Mouse (Mus musculus) hindbrain, postnatal 0 days (tissue): ENCODE results near the gene Asf1b. TPM values are rescaled to one million over a fixed set of nuclear protein-coding genes. Genes with fewer than 3 reads are reported as not detected.

Experiments used
- ATAC-seq: fragments of 200-750 bp; cut with Nextera tagmentation; 2 replicates; pipeline ENCODE4 v1.8.0; 2017; ENCODE audit warnings: mild to moderate bottlenecking, moderate TSS enrichment, moderate library complexity
- DNase-seq: peaks from one replicate; pipeline ENCODE4 v3.0.0-alpha.2; 2015; ENCODE audit warnings: low spot score
- H3K27ac ChIP-seq: fragments of 300-500 bp; sonication (generic); 2 replicates; pipeline ENCODE4 v1.5.1; 2014; ENCODE audit warnings: mild to moderate bottlenecking
- H3K27me3 ChIP-seq: fragments of 300-500 bp; sonication (generic); 2 replicates; pipeline ENCODE4 v1.6.1; 2014; ENCODE audit warnings: low read length, mixed read lengths; ENCODE audit not compliant: insufficient read depth
- H3K36me3 ChIP-seq: fragments of 300-500 bp; sonication (generic); 2 replicates; pipeline ENCODE4 v1.6.1; 2014; ENCODE audit warnings: low read length, mixed read lengths; ENCODE audit not compliant: insufficient read depth
- H3K4me1 ChIP-seq: fragments of 300-500 bp; sonication (generic); 2 replicates; pipeline ENCODE4 v1.6.1; 2014; ENCODE audit warnings: antibody characterized with exemption, low read length, mixed read lengths; ENCODE audit not compliant: insufficient read depth
- H3K4me2 ChIP-seq: fragments of 300-500 bp; sonication (generic); 2 replicates; pipeline ENCODE4 v1.6.1; 2014; ENCODE audit warnings: low read depth, mild to moderate bottlenecking, low read length, moderate library complexity, mixed read lengths
- H3K4me3 ChIP-seq: fragments of 300-500 bp; sonication (generic); 2 replicates; pipeline ENCODE4 v1.5.1; 2014; ENCODE audit warnings: low read length
- H3K9ac ChIP-seq: fragments of 300-500 bp; sonication (generic); replicated peaks from 2 replicates; pipeline ENCODE4 v1.6.1; 2014; ENCODE audit warnings: mild to moderate bottlenecking, low read length, moderate library complexity, mixed read lengths
- H3K9me3 ChIP-seq: fragments of 300-500 bp; sonication (generic); 2 replicates; pipeline ENCODE4 v1.6.1; 2016; ENCODE audit warnings: low read length, mixed read lengths
- CTCF ChIP-seq: IDR thresholded peaks from 2 replicates; pipeline ENCODE4 v1.5.1; 2016; ENCODE audit warnings: antibody characterized with exemption, control low read depth, low read depth
- WGBS: fragments of 180-500 bp; shearing (Covaris S2); extraction: QIAGEN DNeasy Blood & Tissue Kit; methylation state at CpG from one replicate; pipeline ENCODE4 v1.1.7; 2014; 5-methylcytosine and 5-hydroxymethylcytosine counted together
- polyA plus RNA-seq: library from polyadenylated mRNA; unstranded; fragments of >200 nt; fragmentation: Nextera tagmentation; extraction: Ambion mirVana; gene quantifications from 2 replicates; pipeline ENCODE4 v1.2.1, GENCODE M21; 2015
- total RNA-seq: library from RNA; depleted of rRNA; stranded (reverse); fragments of >200 nt; gene quantifications from 2 replicates; pipeline ENCODE4 v1.2.3, GENCODE M21; 2014

Asf1b gene
- total and polyA plus RNA-seq, 2 experiments from 2014 or later: 4.7 to 8.3 TPM

DNA sequence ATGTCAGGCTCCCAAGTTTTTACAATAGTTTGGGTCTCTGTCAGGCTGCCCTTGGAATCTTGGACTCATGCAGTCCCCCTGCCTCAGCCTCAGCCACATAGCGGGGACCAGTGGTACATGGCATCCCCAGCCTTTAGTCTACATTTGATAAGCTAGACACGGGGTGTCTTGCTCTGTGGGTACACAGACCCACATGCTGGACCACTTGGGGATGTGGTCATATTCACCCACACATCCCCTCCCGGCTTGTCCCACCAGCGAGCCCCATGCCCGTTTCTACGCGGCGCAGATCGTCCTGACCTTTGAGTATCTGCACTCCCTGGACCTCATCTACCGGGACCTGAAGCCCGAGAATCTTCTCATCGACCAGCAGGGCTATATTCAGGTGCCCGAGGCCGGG is 34.9 kb downstream of the Asf1b start:
- Histone ChIP-seq H3K27me3 (no peaks in the 10 kb centered on the region), H3K36me3 (peaks cover 59% of the 10 kb centered on the region), H3K4me2 (no peak overlapping the region), H3K9me3 (no peaks in the 10 kb centered on the region), H3K4me3 (no peak overlapping the region), H3K27ac (no peak overlapping the region), H3K4me1 (no peaks in the 10 kb centered on the region), H3K9ac (no peak overlapping the region)
- no peak for TF ChIP-seq CTCF
- WGBS: 93% methylated on average over 14 of the region's 14 CpGs
- ATAC-seq (no peak), DNase-seq (no peak)

DNA sequence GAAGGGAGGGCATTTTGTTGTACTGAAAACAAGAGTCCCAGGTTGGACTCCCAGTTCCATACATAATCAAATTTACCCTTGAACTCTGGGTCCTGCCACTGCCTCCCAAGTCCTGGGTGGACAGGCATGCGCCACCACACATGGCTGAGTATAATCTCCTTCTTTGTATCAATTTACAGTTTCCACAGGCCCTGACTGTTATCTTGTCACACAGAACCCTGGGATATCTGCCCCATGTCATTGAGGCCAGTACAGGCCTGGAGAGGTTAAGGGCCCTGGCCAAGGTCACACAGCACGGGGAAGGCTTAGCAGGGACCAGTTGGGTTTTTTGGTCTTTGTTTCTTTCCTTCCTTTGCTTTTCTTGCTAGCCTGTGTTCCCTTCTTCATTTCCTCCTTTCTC is 37.2 kb downstream of the Asf1b start:
- Histone ChIP-seq H3K9me3 (no peaks in the 10 kb centered on the region), H3K4me1 (no peaks in the 10 kb centered on the region), H3K4me2 (no peak overlapping the region), H3K9ac (no peak overlapping the region), H3K27ac (no peak overlapping the region), H3K27me3 (no peaks in the 10 kb centered on the region), H3K4me3 (no peak overlapping the region), H3K36me3 (peaks cover 43% of the 10 kb centered on the region)
- WGBS: 88% methylated on average over 2 of the region's 2 CpGs
- TF ChIP-seq CTCF: no peak
- ATAC-seq (no peak), DNase-seq (no peak)

DNA sequence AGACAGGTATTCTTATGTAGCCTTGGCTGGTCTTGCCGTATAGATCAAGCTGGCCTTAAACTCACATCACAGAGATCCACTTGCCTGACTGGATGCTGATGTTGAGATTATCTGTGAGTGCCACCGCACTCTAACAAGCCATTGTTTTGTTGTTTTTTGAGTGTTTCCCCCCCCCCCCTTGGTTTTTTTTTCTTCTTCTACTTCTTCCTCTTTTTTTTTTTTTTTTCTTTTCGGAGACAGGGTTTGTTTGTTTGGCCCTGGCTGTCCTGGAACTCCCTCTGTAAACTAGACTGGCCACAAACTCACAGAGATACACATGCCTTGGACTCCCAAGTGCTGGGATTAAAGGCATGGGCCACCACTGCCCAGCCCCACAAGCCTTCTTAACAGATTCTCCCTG is 38.7 kb downstream of the Asf1b start:
- WGBS: 88% methylated on average over 3 of the region's 3 CpGs
- no peak for TF ChIP-seq CTCF
- Histone ChIP-seq H3K27me3 (no peaks in the 10 kb centered on the region), H3K9ac (no peak overlapping the region), H3K4me1 (0 out of 2 replicates have a peak, but pooled peaks cover 2% of the 10 kb centered on the region), H3K4me2 (no peak overlapping the region), H3K9me3 (no peaks in the 10 kb centered on the region), H3K36me3 (peaks cover 33% of the 10 kb centered on the region), H3K27ac (no peak overlapping the region), H3K4me3 (no peak overlapping the region)
- ATAC-seq: no peak
- no peak for DNase-seq

DNA sequence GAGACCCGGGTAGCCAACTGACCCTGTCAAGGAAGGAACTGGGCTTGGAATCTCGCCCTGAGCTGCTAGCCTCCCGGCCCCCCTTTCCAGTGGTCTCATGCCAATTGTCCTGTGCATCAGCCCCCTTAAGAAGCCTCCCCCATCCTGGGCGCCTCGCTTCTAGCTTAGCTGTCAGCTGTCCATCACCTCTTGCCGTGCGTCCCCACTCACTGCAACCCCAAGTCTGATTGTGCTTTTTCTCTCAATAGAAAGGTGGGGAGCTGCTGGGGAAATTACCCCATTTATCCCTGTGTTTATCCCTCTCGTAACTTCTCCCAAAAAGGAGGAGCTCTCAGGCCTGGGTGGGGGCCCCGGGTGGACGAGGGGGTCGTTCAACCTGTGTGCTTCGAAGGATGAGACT is 40.7 kb downstream of the Asf1b start:
- Histone ChIP-seq H3K4me3 (peak overlapping the region; percentile 77; the same call in 1 of the 2 replicates), H3K4me2 (peak overlapping the region; percentile 81), H3K9me3 (no peaks in the 10 kb centered on the region), H3K27ac (0 out of 2 replicates have a peak overlapping the region, but pooled peaks have one; percentile 91), H3K36me3 (peaks cover 21% of the 10 kb centered on the region), H3K9ac (no peak overlapping the region), H3K4me1 (0 out of 2 replicates have a peak, but pooled peaks cover 4% of the 10 kb centered on the region), H3K27me3 (no peaks in the 10 kb centered on the region)
- WGBS: 14% methylated on average over 12 of the region's 12 CpGs
- ATAC-seq: no peak
- no peak for TF ChIP-seq CTCF
- DNase-seq: no peak

DNA sequence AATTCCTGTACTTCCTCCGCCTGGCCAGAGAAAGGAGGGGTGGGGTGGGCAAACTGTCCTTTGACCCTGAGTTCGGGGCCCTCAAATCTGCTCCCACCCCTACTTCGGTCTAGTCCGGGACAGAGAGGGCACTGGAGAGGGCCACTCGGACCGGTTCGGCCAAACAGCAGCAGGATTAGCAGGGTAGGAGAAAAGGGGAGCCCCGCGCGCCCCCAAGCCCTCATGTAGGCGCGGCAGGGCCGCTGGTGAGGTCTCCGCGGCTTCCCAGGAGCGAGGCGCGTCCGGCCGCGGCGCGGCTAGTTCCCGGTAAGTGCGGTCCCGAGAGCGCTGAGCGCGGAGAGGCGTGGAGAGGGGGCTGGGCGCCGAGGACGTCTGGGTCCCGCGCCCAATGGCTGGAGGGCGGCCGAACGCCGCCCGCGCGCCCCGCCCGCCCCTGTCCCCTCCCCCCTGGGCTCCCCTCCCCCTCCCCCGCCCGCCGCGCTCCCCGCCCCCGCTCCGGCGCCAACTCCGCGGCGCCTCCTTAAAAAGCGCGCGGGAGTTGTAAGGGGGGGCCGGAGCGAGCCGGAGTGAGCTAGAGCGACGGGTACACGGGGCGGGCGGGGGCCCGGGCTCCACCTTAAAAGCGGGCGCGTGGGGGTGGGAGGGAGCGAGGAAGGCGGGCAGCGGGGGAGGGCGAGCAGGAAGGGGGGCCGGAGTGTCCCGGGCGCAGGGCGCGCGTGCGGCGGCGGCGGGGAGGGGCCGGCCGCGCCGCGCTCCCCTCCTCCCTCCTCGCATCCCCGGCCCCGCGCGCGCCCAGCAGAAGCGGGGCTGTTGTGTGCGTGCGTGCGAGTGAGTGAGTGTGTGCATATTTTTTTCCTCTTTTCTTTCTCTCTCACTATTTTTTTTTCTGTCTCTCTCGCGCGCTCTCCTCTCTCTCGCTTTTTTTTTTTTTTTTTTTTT is 41.5 kb downstream of the Asf1b start:
- no peak for TF ChIP-seq CTCF
- Histone ChIP-seq H3K4me1 (0 out of 2 replicates have a peak, but pooled peaks cover 4% of the 10 kb centered on the region), H3K4me2 (peak overlapping the region; percentile 81), H3K9ac (peak overlapping the region; percentile 78), H3K4me3 (peak overlapping the region; percentile 77), H3K36me3 (peaks cover 12% of the 10 kb centered on the region), H3K27me3 (no peaks in the 10 kb centered on the region), H3K27ac (peak overlapping the region; percentile 91), H3K9me3 (no peaks in the 10 kb centered on the region)
- WGBS: 1% methylated on average over 48 of the region's 103 CpGs
- ATAC-seq: peak; percentile 83
- DNase-seq: peak; percentile 89

GRCm38 (mm10) chr8:83997511-83998141 is 42.3 kb downstream of the Asf1b start, which contains the start of gene Samd1:
Samd1 (plus strand) TSS chr8:83997672.
- Histone ChIP-seq H3K4me2 (peak within 1 kb of the TSS; percentile 81), H3K4me1 (0 out of 2 replicates have a peak, but pooled peaks cover 4% of the 10 kb centered on the region), H3K9ac (peak within 1 kb of the TSS; percentile 78), H3K27ac (peak within 1 kb of the TSS; percentile 91), H3K27me3 (no peaks in the 10 kb centered on the region), H3K4me3 (peak within 1 kb of the TSS; percentile 77), H3K36me3 (peaks cover 9% of the 10 kb centered on the region; the same call in 1 of the 2 replicates), H3K9me3 (no peaks in the 10 kb centered on the region)
- 4% methylated on average over 36 of the region's 112 CpGs for WGBS
- no peak for TF ChIP-seq CTCF
- DNase-seq: peak; percentile 72
- peak; percentile 31; the same call in 1 of the 2 replicates for ATAC-seq
